Mouse (Mus musculus): Measurements from ENCODE around the gene Duox1.

DNA sequence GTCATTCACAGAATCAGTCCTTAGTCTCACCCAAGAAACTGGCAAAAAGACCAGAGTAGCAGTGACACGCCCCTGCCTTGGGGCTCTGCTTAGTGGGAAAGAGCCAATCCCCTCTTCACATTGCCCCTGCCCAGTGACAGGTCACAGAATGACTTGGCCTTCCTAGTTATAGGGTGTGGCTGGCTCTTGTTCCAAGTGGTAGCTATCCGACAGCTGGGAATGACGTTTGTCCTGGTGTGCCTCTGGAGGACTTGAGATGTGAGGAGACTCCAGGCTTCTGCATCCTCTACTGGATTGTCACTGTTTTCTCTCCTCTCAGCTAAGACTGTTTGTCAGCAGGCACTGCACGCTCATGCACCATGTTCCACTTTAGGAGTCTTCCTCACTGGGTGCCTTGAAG lies 1.9 kb downstream of the Duox1 start:
- TF ChIP-seq CTCF (IDR thresholded peaks at IDR 0.05; ENCODE audit: insufficient read depth, low read depth, low read length), result no peak
- no peak for TF ChIP-seq POLR2A (IDR thresholded peaks at IDR 0.05; ENCODE audit: insufficient read depth, low read depth, low read length)
